Mouse (Mus musculus) lung, adult 2 months (tissue): ENCODE data around the gene Syt15. TPM values are rescaled to one million over a fixed set of nuclear protein-coding genes. Genes with fewer than 3 reads are reported as not detected.

Source experiments
- DNase-seq: peaks from one replicate; pipeline ENCODE4 v3.0.0; 2022
- H3K4me1 ChIP-seq: fragments of 200-500 bp; 2 replicates; pipeline ENCODE4 v1.6.1; 2011; ENCODE audit warnings: low read length; ENCODE audit not compliant: control insufficient read depth, insufficient read depth
- H3K4me3 ChIP-seq: fragments of 200-500 bp; replicated peaks from 2 replicates; pipeline ENCODE3; 2011; ENCODE audit warnings: low read depth, mild to moderate bottlenecking, control low read depth, low read length; ENCODE audit errors: extremely low read depth
- CTCF ChIP-seq: fragments of 200-500 bp; IDR thresholded peaks from 2 replicates; pipeline ENCODE4 v1.5.1; 2011; ENCODE audit warnings: mild to moderate bottlenecking, low read length, control low read depth; ENCODE audit not compliant: insufficient read depth
- POLR2A ChIP-seq: fragments of 200-500 bp; IDR thresholded peaks from 2 replicates; pipeline ENCODE4 v1.6.1; 2011; ENCODE audit warnings: low read depth, mild to moderate bottlenecking, control low read depth, low read length, borderline replicate concordance; ENCODE audit errors: extremely low read depth
- WGBS: fragments of 180-500 bp; shearing (Covaris S2); methylation state at CpG from one replicate; pipeline ENCODE4 v1.1.7; 2018; 5-methylcytosine and 5-hydroxymethylcytosine counted together
- polyA plus RNA-seq: library from polyadenylated mRNA; depleted of rRNA; stranded (reverse); fragments of >200 nt; gene quantifications from 2 replicates; pipeline ENCODE4 v1.2.3, GENCODE M21; 2012; rRNA removed

Gene Syt15
- 10.3 and 12.2 TPM in 2 replicates for polyA plus RNA-seq

DNA sequence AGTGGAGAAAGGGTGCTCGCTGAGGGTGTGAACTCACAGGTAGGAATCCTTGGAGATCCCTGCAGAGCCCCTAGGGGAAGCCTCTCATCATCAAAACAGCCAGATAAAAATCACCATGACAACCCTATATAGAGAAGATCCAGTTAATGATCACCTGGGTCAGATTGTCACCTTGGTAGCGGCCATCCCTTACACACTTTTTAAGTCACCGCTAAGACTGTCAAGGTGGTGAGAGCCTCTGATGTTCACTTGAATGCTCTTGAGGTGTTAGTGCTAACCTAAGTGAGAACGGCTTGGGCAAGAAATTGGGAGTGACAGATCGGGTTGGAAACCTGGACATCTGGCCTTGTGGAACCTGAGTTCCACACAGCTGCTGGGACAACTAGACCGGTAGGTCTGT is at the start of gene Syt15:
Gene Syt15, plus strand, starts transcription at position 301 of the 400 bp plus-strand sequence.
- DNase-seq: no peak
- TF ChIP-seq CTCF (no peak), POLR2A (no peak)
- H3K4me3 ChIP-seq: peak within 1 kb of the TSS; percentile 28
- peaks cover 15% of the 10 kb centered on the region for H3K4me1 ChIP-seq
- WGBS: 76% methylated on average over 6 of the region's 6 CpGs

GRCm38 (mm10) chr14:34171107-34171506 is 48.3 kb upstream of the Syt15 start:
- no peak for TF ChIP-seq CTCF
- no peak for TF ChIP-seq POLR2A
- H3K4me3 ChIP-seq: no peak overlapping the region

DNA sequence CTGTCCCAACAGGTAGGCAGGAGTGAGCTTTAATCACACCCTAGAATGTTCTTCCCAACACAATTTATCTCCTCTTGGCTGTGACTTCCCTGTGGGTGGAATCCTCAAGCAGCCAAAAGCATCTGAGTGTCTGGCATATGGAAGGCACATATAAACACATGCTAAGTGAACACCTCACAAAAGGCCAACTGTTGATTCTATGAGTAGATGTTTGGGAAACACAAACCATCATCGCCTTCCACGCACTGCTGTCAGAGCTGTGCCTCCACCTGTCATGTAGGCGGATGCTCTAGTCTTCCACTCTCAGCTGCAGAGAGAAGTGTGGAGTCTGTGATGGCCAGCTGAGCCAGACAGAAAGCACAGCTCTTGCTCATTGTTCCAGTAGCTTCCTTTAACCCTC is 40.0 kb upstream of the Syt15 start:
- H3K4me1 ChIP-seq: no peaks in the 10 kb centered on the region
- TF ChIP-seq CTCF (no peak), POLR2A (no peak)
- no peak overlapping the region for H3K4me3 ChIP-seq
- 67% methylated on average over 3 of the region's 3 CpGs for WGBS
- no peak for DNase-seq

More at GRCm38 (mm10) chr14:34171107-34171506, 48.3 kb upstream of the Syt15 start:
- DNase-seq: no peak
- no peaks in the 10 kb centered on the region for H3K4me1 ChIP-seq
- 72% methylated on average over 3 of the region's 3 CpGs for WGBS

DNA sequence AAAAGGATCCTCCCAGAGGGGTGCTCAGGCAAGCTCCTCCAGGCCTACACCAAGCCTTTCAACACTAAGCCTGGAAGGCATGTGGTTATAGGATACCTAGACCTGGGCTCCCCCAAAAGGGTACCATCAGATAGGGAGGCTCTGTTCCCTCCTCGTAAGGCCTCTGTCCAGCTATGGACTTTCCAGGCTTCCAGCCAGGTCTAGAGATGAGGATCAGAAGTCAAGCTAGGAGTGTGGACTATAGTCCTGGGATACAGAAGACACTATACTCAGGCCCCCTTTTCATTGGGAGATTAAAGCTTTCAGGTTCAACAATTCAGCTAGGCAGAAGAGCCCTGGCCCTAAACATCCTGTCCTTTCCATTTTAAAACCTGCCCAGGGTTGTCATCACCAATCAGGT is 36.3 kb upstream of the Syt15 start:
- no peak for DNase-seq
- WGBS: 82% methylated on average over 1 of the region's 1 CpGs

GRCm38 (mm10) chr14:34188629-34189028 is 30.8 kb upstream of the Syt15 start:
- Histone ChIP-seq H3K4me1 (no peaks in the 10 kb centered on the region), H3K4me3 (no peak overlapping the region)
- DNase-seq: peak; percentile 66
- TF ChIP-seq CTCF: peak; percentile 86
- TF ChIP-seq POLR2A: no peak
- 69% methylated on average over 5 of the region's 5 CpGs for WGBS

More for the DNA sequence above, 36.3 kb upstream of the Syt15 start:
- no peak overlapping the region for H3K4me3 ChIP-seq
- no peak for TF ChIP-seq CTCF
- no peak for TF ChIP-seq POLR2A
- H3K4me1 ChIP-seq: no peaks in the 10 kb centered on the region

- WGBS: 69% methylated on average over 7 of the region's 7 CpGs
- Histone ChIP-seq H3K4me3 (no peak overlapping the region), H3K4me1 (no peaks in the 10 kb centered on the region)
- DNase-seq: no peak
- no peak for TF ChIP-seq CTCF
Measured at GRCm38 (mm10) chr14:34190361-34190760, 29.0 kb upstream of the Syt15 start.

DNA sequence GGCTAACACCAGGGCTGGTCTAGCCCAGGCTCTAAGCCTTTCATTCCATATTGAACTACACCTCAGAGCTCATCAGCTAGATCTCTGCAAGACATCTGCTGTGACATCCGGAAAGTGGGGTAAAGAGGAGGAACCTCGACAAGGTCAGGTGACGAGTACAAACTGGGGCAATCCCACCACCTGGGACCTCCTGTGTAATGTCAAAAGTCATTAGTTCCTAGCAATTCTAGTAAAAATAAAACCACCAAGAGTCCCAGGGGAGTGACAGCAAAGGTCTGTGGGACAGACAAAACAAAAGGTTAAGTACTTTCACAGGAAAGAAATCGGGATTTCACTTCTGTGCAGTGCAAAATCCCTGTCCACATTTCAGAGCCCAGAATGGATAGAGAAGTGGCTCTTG is 25.5 kb upstream of the Syt15 start:
- Histone ChIP-seq H3K4me1 (no peaks in the 10 kb centered on the region), H3K4me3 (no peak overlapping the region)
- DNase-seq: no peak
- 83% methylated on average over 4 of the region's 4 CpGs for WGBS
- TF ChIP-seq POLR2A: no peak
- TF ChIP-seq CTCF: no peak

DNA sequence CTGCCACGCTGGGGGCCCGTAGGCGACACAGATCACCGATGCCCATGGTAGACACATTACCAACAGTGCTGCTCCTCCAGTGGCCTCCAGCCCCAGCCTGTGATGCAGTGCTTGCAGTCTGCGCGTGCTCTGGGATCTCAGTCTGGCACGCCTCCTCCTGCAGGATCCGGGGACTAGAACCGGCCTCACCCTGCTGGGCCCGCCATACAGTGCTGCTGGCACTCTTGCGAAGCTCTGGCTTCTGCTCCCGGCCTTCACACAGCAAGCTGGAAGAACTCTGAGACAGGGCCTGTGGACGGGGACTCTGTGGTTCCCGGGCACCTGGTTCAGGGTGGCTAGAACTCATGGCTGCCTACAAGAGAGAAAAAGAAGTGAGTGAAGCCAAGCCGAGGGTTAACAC is 23.9 kb upstream of the Syt15 start:
- DNase-seq: no peak
- TF ChIP-seq CTCF (no peak), POLR2A (no peak)
- no peak overlapping the region for H3K4me3 ChIP-seq
- WGBS: 93% methylated on average over 15 of the region's 15 CpGs
- H3K4me1 ChIP-seq: no peaks in the 10 kb centered on the region

- no peak for DNase-seq
- WGBS: 44% methylated on average over 4 of the region's 4 CpGs
- H3K4me1 ChIP-seq: no peaks in the 10 kb centered on the region
- TF ChIP-seq CTCF: no peak
- TF ChIP-seq POLR2A: no peak
- H3K4me3 ChIP-seq: no peak overlapping the region
Measured at GRCm38 (mm10) chr14:34196706-34197105, 22.7 kb upstream of the Syt15 start.

GRCm38 (mm10) chr14:34200738-34201230 is 18.6 kb upstream of the Syt15 start:
- H3K4me3 ChIP-seq: peak overlapping the region; percentile 48
- 17% methylated on average over 19 of the region's 19 CpGs for WGBS
- no peak for TF ChIP-seq POLR2A
- no peak for TF ChIP-seq CTCF
- no peak for DNase-seq
- no peaks in the 10 kb centered on the region for H3K4me1 ChIP-seq

GRCm38 (mm10) chr14:34201231-34202035 is 18.0 kb upstream of the Syt15 start, which contains the start of gene Gprin2:
TSS of gene Gprin2 (minus strand) at chr14:34201653.
- Histone ChIP-seq H3K4me3 (peak within 1 kb of the TSS; percentile 48), H3K4me1 (no peaks in the 10 kb centered on the region)
- DNase-seq: peak; percentile 37
- WGBS: 6% methylated on average over 44 of the region's 52 CpGs
- TF ChIP-seq POLR2A (no peak), CTCF (no peak)
